Mouse (Mus musculus) embryonic facial prominence, embryonic 11.5 days (tissue): ENCODE data around the gene Spata16. TPM values are rescaled to one million over a fixed set of nuclear protein-coding genes. Genes with fewer than 3 reads are reported as not detected.

ENCODE experiments used
- ATAC-seq: fragments of 200-750 bp; cut with Nextera tagmentation; replicated peaks from 2 replicates; pipeline ENCODE4 v1.8.0; 2017; ENCODE audit warnings: low read depth; ENCODE audit not compliant: insufficient number of reproducible peaks, low FRiP score, low TSS enrichment
- DNase-seq: peaks from one replicate; pipeline ENCODE4 v3.0.0-alpha.2; 2015; ENCODE audit warnings: low spot score
- H3K27ac ChIP-seq: fragments of 300-500 bp; sonication (generic); replicated peaks from 2 replicates; pipeline ENCODE4 v1.5.1; 2014; ENCODE audit warnings: mild to moderate bottlenecking, low read depth, low read length, control low read depth
- H3K27me3 ChIP-seq: fragments of 300-500 bp; sonication (generic); 2 replicates; pipeline ENCODE4 v1.6.1; 2014; ENCODE audit warnings: mild to moderate bottlenecking, low read length, moderate library complexity, mixed read lengths; ENCODE audit not compliant: control insufficient read depth, insufficient read depth
- H3K36me3 ChIP-seq: fragments of 300-500 bp; sonication (generic); replicated peaks from 2 replicates; pipeline ENCODE4 v1.6.1; 2014; ENCODE audit warnings: low read depth, mild to moderate bottlenecking, low read length, moderate library complexity, mixed read lengths; ENCODE audit not compliant: control insufficient read depth, insufficient read depth
- H3K4me1 ChIP-seq: fragments of 300-500 bp; sonication (generic); 2 replicates; pipeline ENCODE4 v1.6.1; 2014; ENCODE audit warnings: low read length, mixed read lengths; ENCODE audit not compliant: control insufficient read depth, insufficient read depth
- H3K4me2 ChIP-seq: fragments of 300-500 bp; sonication (generic); 2 replicates; pipeline ENCODE4 v1.6.1; 2014; ENCODE audit warnings: low read depth, mild to moderate bottlenecking, control low read depth, low read length, moderate library complexity
- H3K4me3 ChIP-seq: fragments of 300-500 bp; sonication (generic); 2 replicates; pipeline ENCODE4 v1.5.1; 2014; ENCODE audit warnings: low read depth, low read length, control low read depth
- H3K9ac ChIP-seq: fragments of 300-500 bp; sonication (generic); replicated peaks from 2 replicates; pipeline ENCODE4 v1.6.1; 2014; ENCODE audit warnings: mild to moderate bottlenecking, control low read depth, low read length
- H3K9me3 ChIP-seq: fragments of 300-500 bp; sonication (generic); replicated peaks from 2 replicates; pipeline ENCODE4 v1.6.1; 2016; ENCODE audit warnings: mild to moderate bottlenecking, low read length, inconsistent platforms, mixed read lengths; ENCODE audit not compliant: control insufficient read depth
- WGBS: fragments of 180-500 bp; shearing (Covaris S2); extraction: QIAGEN DNeasy Blood & Tissue Kit; methylation state at CpG from one replicate; pipeline ENCODE4 v1.1.7; 2014; 5-methylcytosine and 5-hydroxymethylcytosine counted together
- polyA plus RNA-seq: library from polyadenylated mRNA; unstranded; fragments of >200 nt; fragmentation: Nextera tagmentation; extraction: Ambion mirVana; gene quantifications from 2 replicates; pipeline ENCODE4 v1.2.1, GENCODE M21; 2014

Spata16 gene
- polyA plus RNA-seq, 1 experiment from 2014 or later = not detected

DNA sequence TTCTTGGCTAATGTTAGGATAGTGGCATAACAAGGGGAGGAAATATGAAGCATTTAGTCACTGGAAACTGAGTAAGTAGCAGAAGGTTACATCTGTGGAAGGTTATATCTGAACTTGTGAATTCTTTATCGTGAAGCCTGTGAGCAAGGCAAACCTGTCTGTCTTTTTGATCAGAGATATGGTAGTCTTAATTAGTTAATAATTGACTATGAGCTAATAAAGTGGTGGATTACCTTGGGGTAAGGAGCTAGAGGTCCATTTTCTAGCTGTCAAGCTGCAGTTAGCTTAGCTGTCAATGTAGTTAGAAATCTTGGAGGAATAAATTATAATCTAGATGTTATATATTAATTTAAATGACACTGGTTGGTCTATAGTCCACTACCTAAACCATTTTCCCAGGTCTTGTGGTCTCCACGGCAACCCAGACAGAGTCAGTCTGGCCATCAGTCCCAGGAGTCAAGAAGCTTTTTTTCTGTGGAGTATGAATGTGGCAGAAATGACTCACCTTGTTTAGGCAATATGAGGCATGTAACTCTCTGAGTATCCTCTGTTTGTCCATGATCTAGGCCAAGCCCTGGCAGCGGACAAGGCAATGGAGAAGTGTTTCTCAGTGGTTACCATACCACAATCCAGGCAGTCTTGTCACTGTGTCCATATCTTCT lies 331.6 kb downstream of the Spata16 start:
- no peak overlapping the region for H3K9ac ChIP-seq
- no peaks in the 10 kb centered on the region for H3K36me3 ChIP-seq
- no peaks in the 10 kb centered on the region for H3K9me3 ChIP-seq
- no peak overlapping the region for H3K4me3 ChIP-seq
- DNase-seq (no peak), ATAC-seq (no peak)
- WGBS = 85% methylated on average over 3 of the region's 3 CpGs
- no peaks in the 10 kb centered on the region for H3K4me1 ChIP-seq
- H3K4me2 ChIP-seq = no peak overlapping the region
- no peak overlapping the region for H3K27ac ChIP-seq
- no peaks in the 10 kb centered on the region for H3K27me3 ChIP-seq

DNA sequence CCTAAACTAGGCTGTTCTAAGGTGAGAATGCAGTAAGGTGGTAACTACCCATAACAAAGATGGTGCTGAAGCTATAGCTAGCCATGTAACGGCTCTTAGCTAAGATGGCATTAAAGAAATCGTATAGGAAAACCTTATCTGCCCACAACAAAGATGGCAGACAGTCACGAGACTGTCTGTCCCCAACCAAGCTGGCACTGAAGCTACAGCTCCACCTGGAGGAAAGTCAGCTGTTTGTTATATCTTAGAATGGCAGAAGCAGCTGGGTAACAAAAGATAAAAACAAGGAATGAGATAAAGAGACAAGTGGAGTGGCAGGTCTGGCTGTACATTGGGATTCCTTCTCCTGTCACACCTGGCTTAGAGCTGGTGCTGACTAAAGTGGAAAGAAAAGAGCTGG lies 333.1 kb downstream of the Spata16 start:
- H3K27ac ChIP-seq = no peak overlapping the region
- no peaks in the 10 kb centered on the region for H3K27me3 ChIP-seq
- DNase-seq = no peak
- H3K9me3 ChIP-seq = no peaks in the 10 kb centered on the region
- no peak overlapping the region for H3K9ac ChIP-seq
- H3K4me3 ChIP-seq = no peak overlapping the region
- 82% methylated on average over 3 of the region's 3 CpGs for WGBS
- no peaks in the 10 kb centered on the region for H3K4me1 ChIP-seq
- no peak for ATAC-seq
- H3K36me3 ChIP-seq = no peaks in the 10 kb centered on the region
- H3K4me2 ChIP-seq = no peak overlapping the region

DNA sequence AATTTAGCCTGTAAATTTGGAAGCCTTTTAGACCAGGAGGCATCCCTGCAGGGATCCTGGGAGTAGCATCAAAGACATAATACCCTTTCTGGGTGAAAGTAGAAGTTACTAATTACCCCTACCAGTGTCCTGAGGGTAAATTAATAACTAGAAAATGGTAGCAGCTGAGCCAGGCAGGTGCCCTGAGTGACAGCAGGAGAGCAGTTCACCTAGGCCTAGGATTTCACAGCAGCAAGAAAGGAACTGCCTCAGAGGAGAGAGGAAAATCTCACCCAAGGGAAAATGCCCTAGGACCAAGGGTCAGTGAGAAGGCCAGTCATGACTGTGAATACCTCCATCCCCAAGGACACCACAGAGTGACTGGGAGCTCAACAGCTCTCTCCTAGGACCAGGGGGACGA lies 333.9 kb downstream of the Spata16 start:
- ATAC-seq (no peak), DNase-seq (no peak)
- no peak overlapping the region for H3K4me2 ChIP-seq
- no peaks in the 10 kb centered on the region for H3K9me3 ChIP-seq
- WGBS = 47% methylated on average over 1 of the region's 1 CpGs
- no peak overlapping the region for H3K27ac ChIP-seq
- H3K4me3 ChIP-seq = no peak overlapping the region
- H3K36me3 ChIP-seq = no peaks in the 10 kb centered on the region
- no peak overlapping the region for H3K9ac ChIP-seq
- H3K4me1 ChIP-seq = no peaks in the 10 kb centered on the region
- H3K27me3 ChIP-seq = no peaks in the 10 kb centered on the region

DNA sequence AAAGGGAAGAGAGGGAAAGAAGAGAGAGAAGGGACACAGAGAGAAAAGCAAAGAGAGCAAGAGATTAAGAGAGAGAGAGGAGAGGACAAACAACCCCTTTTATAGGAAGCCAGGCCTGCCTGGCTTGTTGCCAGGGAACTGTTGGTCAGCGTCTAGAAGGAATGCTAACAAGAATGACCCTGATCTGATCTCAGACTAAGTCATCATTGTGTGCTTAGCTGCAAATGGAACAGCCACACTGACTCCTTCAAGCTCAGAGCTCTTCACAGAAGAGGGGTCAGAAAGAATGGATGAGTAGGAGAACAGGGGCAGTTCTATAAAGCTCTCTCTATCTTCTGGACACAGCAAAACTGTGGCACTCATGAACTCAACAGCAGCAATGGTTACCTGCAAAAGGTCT lies 334.7 kb downstream of the Spata16 start:
- no peaks in the 10 kb centered on the region for H3K9me3 ChIP-seq
- H3K27ac ChIP-seq = no peak overlapping the region
- no peaks in the 10 kb centered on the region for H3K27me3 ChIP-seq
- H3K36me3 ChIP-seq = no peaks in the 10 kb centered on the region
- DNase-seq (no peak), ATAC-seq (no peak)
- 7% methylated on average over 1 of the region's 1 CpGs for WGBS
- H3K4me1 ChIP-seq = no peaks in the 10 kb centered on the region
- H3K9ac ChIP-seq = no peak overlapping the region
- H3K4me2 ChIP-seq = no peak overlapping the region
- H3K4me3 ChIP-seq = no peak overlapping the region

DNA sequence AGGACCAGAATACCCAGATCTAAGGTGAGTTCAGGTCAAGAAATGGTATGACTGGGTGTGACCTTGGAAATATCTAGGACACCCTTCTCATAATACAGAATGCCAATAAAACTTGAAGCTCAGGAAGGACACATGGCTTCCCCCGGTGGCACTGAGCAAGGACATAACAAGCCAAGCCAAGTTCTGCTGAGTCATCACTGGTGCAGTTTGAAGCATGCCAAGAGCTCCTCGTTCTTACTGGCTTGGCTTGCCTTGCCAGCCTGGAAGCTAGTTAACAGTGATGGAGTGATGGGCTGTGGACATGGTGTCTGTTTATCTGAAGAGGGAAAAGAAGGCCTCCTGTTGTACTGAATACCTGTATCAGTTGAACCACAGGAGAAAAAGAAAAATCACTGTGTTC lies 342.2 kb downstream of the Spata16 start:
- no peaks in the 10 kb centered on the region for H3K9me3 ChIP-seq
- H3K36me3 ChIP-seq = no peaks in the 10 kb centered on the region
- ATAC-seq (no peak), DNase-seq (no peak)
- H3K27me3 ChIP-seq = no peaks in the 10 kb centered on the region
- WGBS = 79% methylated on average over 2 of the region's 2 CpGs
- H3K4me2 ChIP-seq = no peak overlapping the region
- H3K4me1 ChIP-seq = no peaks in the 10 kb centered on the region
- no peak overlapping the region for H3K27ac ChIP-seq
- no peak overlapping the region for H3K4me3 ChIP-seq
- no peak overlapping the region for H3K9ac ChIP-seq

- ATAC-seq (no peak), DNase-seq (no peak)
- 81% methylated on average over 3 of the region's 3 CpGs for WGBS
- Histone ChIP-seq H3K9me3 (no peaks in the 10 kb centered on the region), H3K27me3 (no peaks in the 10 kb centered on the region), H3K4me3 (no peak overlapping the region), H3K36me3 (no peaks in the 10 kb centered on the region), H3K9ac (no peak overlapping the region), H3K4me1 (no peaks in the 10 kb centered on the region), H3K27ac (no peak overlapping the region), H3K4me2 (no peak overlapping the region)
These were observed 343.0 kb downstream of the Spata16 start for GRCm38 (mm10) chr3:26980371-26980770.

- H3K9me3 ChIP-seq = no peaks in the 10 kb centered on the region
- ATAC-seq (no peak), DNase-seq (no peak)
- no peaks in the 10 kb centered on the region for H3K4me1 ChIP-seq
- H3K36me3 ChIP-seq = no peaks in the 10 kb centered on the region
- H3K27ac ChIP-seq = no peak overlapping the region
- H3K27me3 ChIP-seq = no peaks in the 10 kb centered on the region
- no peak overlapping the region for H3K4me3 ChIP-seq
- H3K4me2 ChIP-seq = no peak overlapping the region
- no peak overlapping the region for H3K9ac ChIP-seq
- 73% methylated on average over 6 of the region's 6 CpGs for WGBS
These were observed 344.7 kb downstream of the Spata16 start for GRCm38 (mm10) chr3:26981979-26982623.

DNA sequence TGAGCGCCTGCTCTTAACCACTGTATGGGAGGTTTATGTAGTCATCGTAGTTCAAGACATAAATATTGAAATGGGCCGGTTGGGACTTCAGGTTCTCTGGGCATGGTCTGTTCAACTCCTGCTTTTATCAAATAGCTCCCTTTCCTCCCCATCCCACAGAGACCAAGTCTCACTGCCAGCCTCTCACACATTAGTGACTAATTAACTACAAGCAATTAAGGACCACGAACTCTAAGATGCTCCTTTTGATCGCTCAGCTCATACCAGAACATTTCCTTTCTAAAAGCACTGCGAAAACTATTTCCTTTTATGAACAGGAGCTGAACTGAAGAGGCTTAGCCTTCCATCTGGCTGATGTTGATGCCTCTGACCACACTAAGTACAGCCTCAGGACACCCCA lies 346.3 kb downstream of the Spata16 start:
- H3K4me2 ChIP-seq = no peak overlapping the region
- WGBS = 87% methylated on average over 6 of the region's 6 CpGs
- no peaks in the 10 kb centered on the region for H3K36me3 ChIP-seq
- ATAC-seq (no peak), DNase-seq (no peak)
- H3K27me3 ChIP-seq = no peaks in the 10 kb centered on the region
- no peaks in the 10 kb centered on the region for H3K9me3 ChIP-seq
- H3K27ac ChIP-seq = no peak overlapping the region
- no peak overlapping the region for H3K9ac ChIP-seq
- H3K4me3 ChIP-seq = no peak overlapping the region
- no peaks in the 10 kb centered on the region for H3K4me1 ChIP-seq
